Comparison of ENCODE assay signal across 10 mouse cellular contexts in genomic region chr2:90565192-90565929, GRCm38 (mm10). TPM values are rescaled to one million over a fixed set of nuclear protein-coding genes. Genes with fewer than 3 reads are reported as not detected.
DNase-seq lines count a peak whose midpoint lies in the region; ATAC-seq and TF ChIP-seq lines count a peak whose summit lies in the region.
"Had no signal": no experiment of that assay in that cellular context is flagged by ENCODE, and none has a peak within 500 bp of the region (broad histone marks: within the 10 kb centered on the region; RNA-seq: fewer than 3 reads in every experiment).

No protein-coding gene starts in this region.

- no peak overlapping the region for H3K4me3 ChIP-seq in layer of hippocampus, adult 2 months
- no peak overlapping the region for H3K4me3 ChIP-seq in heart, embryonic 11.5 days (ENCODE audit: low read depth, low read length)

- no peak for TF ChIP-seq CTCF in layer of hippocampus, adult 2 months (conservative IDR thresholded peaks at IDR 0.05)

- 0 out of 2 replicates have a peak, but pooled peaks have one; percentile 12 for ATAC-seq in granulocyte monocyte progenitor cell, adult 5-6 weeks (replicated peaks; ENCODE audit: poor library complexity, severe bottlenecking)
- peak; percentile 0; the same call in 1 of the 2 replicates for ATAC-seq in megakaryocyte progenitor cell, adult 5-6 weeks (replicated peaks; ENCODE audit: poor library complexity)
- no peak for ATAC-seq in heart, embryonic 11.5 days (replicated peaks; ENCODE audit: insufficient number of reproducible peaks, low FRiP score, low TSS enrichment)

- 90% methylated on average over 7 of the region's 7 CpGs for WGBS in heart, embryonic 11.5 days (ENCODE audit: insufficient replicate concordance)

- no peak overlapping the region for H3K9ac ChIP-seq in heart, embryonic 11.5 days (ENCODE audit: low read depth, low read length)

- H3K9me3 ChIP-seq in heart, embryonic 11.5 days (replicated peaks; ENCODE audit: control insufficient read depth, low read length): 0 out of 2 replicates have a peak, but pooled peaks cover 2% of the 10 kb centered on the region

- H3K27ac ChIP-seq in layer of hippocampus, adult 2 months: peak overlapping the region; percentile 36; the same call in 1 of the 2 replicates
- no peak overlapping the region for H3K27ac ChIP-seq in heart, embryonic 11.5 days (ENCODE audit: low read depth, low read length)

- H3K4me1 ChIP-seq in heart, embryonic 11.5 days (ENCODE audit: control insufficient read depth, insufficient read depth, low read length): peaks cover 22% of the 10 kb centered on the region

- no peak overlapping the region for H3K4me2 ChIP-seq in heart, embryonic 11.5 days

- no peak for DNase-seq in layer of hippocampus, adult 2 months (ENCODE audit: low spot score in 2 of 2)
- no peak for DNase-seq in layer of hippocampus, postnatal 36 days
- DNase-seq in kidney, postnatal 10 days: peak; percentile 69
- no peak for DNase-seq in embryo, embryonic 11 days
- DNase-seq in urinary bladder, postnatal 25 days (ENCODE audit: low spot score): no peak
- DNase-seq: heart, postnatal 36 days; thymus, postnatal 4 days had no signal

- H3K36me3 ChIP-seq in heart, embryonic 11.5 days (ENCODE audit: control insufficient read depth, insufficient read depth, low read length): no peaks in the 10 kb centered on the region

- no peaks in the 10 kb centered on the region for H3K27me3 ChIP-seq in heart, embryonic 11.5 days (ENCODE audit: control insufficient read depth, insufficient read depth, low read length)

RNA-seq across cellular contexts. Expression of gene Ptprj, which starts 15.1 kb away (rescaled TPM):
- 100 to 1,000 TPM; 128 to 130 TPM for total RNA-seq in layer of hippocampus, adult 2 months (2021)
- 100 to 1,000 TPM; 114 to 131 TPM for total RNA-seq in layer of hippocampus, postnatal 36 days (2021)
- 14.5 and 15.0 TPM in 2 replicates for total RNA-seq in granulocyte monocyte progenitor cell, adult 5-6 weeks (2014; fragmentation: Nextera tagmentation)
- 13.3 and 15.9 TPM in 2 replicates for total RNA-seq in granulocyte monocyte progenitor cell, adult 5-6 weeks (2017)
- total RNA-seq in megakaryocyte progenitor cell, adult 5-6 weeks (2015): 17.2 and 20.2 TPM in 2 replicates
- total RNA-seq in megakaryocyte progenitor cell, adult 5-6 weeks (2017): 15.4 and 17.2 TPM in 2 replicates
- 1.6 and 1.7 TPM in 2 replicates for polyA plus RNA-seq in heart, embryonic 11.5 days (2014; fragmentation: Nextera tagmentation; extraction: Ambion mirVana)

Comparison
In these comparisons a context has a peak if more than half of its experiments do, and no peak if none do; other contexts are left out.
1. RNA of gene Ptprj, which starts 15.1 kb away (total RNA-seq): 114 to 131 TPM in layer of hippocampus, postnatal 36 days and 128 to 130 TPM in layer of hippocampus, adult 2 months; 15.4 to 20.2 TPM in megakaryocyte progenitor cell, adult 5-6 weeks and 13.3 to 15.9 TPM in granulocyte monocyte progenitor cell, adult 5-6 weeks; every median in the first group is over 4 times any median in the second.